Mouse (Mus musculus): ENCODE measurements at regions not wholly inside any gene's neighbourhood (a gene's known extent, or its start where the extent isn't known, plus 50 kb on each side); places are given as distances from the start of the nearest gene placed in this dataset.

GRCm38 (mm10) chr2:46678366-46678765 is 1561.2 kb upstream of the Zeb2 start:
- no peak for DNase-seq

GRCm38 (mm10) chr2:46669517-46670291 is 1552.5 kb upstream of the Zeb2 start:
- no peak for DNase-seq

GRCm38 (mm10) chr2:46666990-46667337 is 1549.8 kb upstream of the Zeb2 start:
- no peak for DNase-seq

- DNase-seq: no peak
These were observed 1549.1 kb upstream of the Zeb2 start for GRCm38 (mm10) chr2:46666084-46666989.

- DNase-seq: no peak
These were observed 1544.7 kb upstream of the Zeb2 start for GRCm38 (mm10) chr2:46661876-46662275.

- no peak for DNase-seq
These were observed 1543.4 kb upstream of the Zeb2 start for GRCm38 (mm10) chr2:46660577-46660976.

GRCm38 (mm10) chr2:46655289-46655688 is 1538.1 kb upstream of the Zeb2 start:
- DNase-seq: no peak

GRCm38 (mm10) chr2:46652616-46653015 is 1535.4 kb upstream of the Zeb2 start:
- no peak for DNase-seq

- DNase-seq: peak in 1 of 2 experiments; percentile 8
These were observed 1529.2 kb upstream of the Zeb2 start for GRCm38 (mm10) chr2:46646366-46646765.

GRCm38 (mm10) chr2:46609217-46609616 is 1492.0 kb upstream of the Zeb2 start:
- no peak for DNase-seq

GRCm38 (mm10) chr2:46581773-46582172 is 1464.6 kb upstream of the Zeb2 start:
- DNase-seq: no peak

- DNase-seq: no peak
These were observed 1453.2 kb upstream of the Zeb2 start for GRCm38 (mm10) chr2:46570416-46570815.

GRCm38 (mm10) chr2:46533395-46533794 is 1416.2 kb upstream of the Zeb2 start:
- DNase-seq: no peak

- no peak for DNase-seq
These were observed 1413.5 kb upstream of the Zeb2 start for GRCm38 (mm10) chr2:46530686-46531085.

- DNase-seq: no peak
These were observed 1408.0 kb upstream of the Zeb2 start for GRCm38 (mm10) chr2:46525223-46525622.

GRCm38 (mm10) chr2:46524625-46525024 is 1407.4 kb upstream of the Zeb2 start:
- no peak for DNase-seq

- peak in 1 of 2 experiments; percentile 2 for DNase-seq
These were observed 1404.2 kb upstream of the Zeb2 start for GRCm38 (mm10) chr2:46521147-46521965.

GRCm38 (mm10) chr2:46512237-46513028 is 1395.2 kb upstream of the Zeb2 start:
- no peak for DNase-seq

- no peak for DNase-seq
These were observed 1389.8 kb upstream of the Zeb2 start for GRCm38 (mm10) chr2:46506951-46507350.

- no peak for DNase-seq
These were observed 1385.9 kb upstream of the Zeb2 start for GRCm38 (mm10) chr2:46503074-46503473.

GRCm38 (mm10) chr2:46492299-46492698 is 1375.1 kb upstream of the Zeb2 start:
- no peak for DNase-seq

GRCm38 (mm10) chr2:46491081-46491480 is 1373.9 kb upstream of the Zeb2 start:
- DNase-seq: no peak
